Mouse (Mus musculus) spleen, adult 12 weeks (tissue): ENCODE results near the gene Pdgfb.

Experiments
- DNase-seq: peaks from one replicate; pipeline ENCODE4 v3.0.0; 2022; ENCODE audit warnings: low spot score

Gene Pdgfb

DNA sequence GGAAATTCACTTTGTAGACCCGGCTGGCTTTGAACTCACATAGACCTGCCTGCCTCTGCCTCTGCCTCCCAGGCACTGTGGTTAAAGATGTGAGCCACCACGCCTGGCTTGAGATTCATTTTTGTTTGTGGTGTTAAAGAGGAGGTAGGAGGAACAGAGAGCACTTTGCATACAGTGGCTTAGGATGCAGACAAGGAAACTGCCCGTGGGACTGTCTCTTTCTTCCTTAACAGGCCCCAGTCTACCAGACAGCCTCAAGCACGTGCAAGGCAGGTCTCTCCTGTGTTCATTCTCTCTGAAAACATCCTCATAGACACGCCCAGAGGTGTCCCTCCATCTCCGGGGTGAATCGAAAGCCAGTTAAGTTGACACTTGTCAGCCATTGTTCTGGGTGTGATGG is 19.6 kb upstream of the Pdgfb start:
- DNase-seq: no peak

GRCm38 (mm10) chr15:80031133-80031532 is 16.4 kb upstream of the Pdgfb start:
- no peak for DNase-seq

DNA sequence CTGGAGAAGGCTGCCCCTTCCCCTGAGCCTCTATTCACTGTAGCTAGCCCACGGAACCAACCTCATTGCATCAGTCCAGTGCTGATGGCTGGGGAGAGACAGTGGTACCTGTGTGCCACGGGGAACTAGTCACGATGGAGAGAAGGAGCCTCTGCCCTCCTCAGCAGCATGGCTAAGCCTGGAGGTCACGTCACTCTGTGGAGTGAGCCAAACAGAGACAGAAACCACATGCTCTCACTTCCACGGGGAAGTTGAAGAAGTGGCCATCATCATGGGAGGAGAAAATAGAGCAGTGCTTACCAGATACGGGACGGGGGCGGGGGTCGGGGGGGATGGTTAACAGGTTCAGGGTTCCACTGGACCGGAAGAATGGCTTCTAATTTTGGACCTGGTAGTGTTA is 15.6 kb upstream of the Pdgfb start:
- DNase-seq: no peak

- DNase-seq: no peak
Observed at GRCm38 (mm10) chr15:80028862-80029261, 14.1 kb upstream of the Pdgfb start.

DNA sequence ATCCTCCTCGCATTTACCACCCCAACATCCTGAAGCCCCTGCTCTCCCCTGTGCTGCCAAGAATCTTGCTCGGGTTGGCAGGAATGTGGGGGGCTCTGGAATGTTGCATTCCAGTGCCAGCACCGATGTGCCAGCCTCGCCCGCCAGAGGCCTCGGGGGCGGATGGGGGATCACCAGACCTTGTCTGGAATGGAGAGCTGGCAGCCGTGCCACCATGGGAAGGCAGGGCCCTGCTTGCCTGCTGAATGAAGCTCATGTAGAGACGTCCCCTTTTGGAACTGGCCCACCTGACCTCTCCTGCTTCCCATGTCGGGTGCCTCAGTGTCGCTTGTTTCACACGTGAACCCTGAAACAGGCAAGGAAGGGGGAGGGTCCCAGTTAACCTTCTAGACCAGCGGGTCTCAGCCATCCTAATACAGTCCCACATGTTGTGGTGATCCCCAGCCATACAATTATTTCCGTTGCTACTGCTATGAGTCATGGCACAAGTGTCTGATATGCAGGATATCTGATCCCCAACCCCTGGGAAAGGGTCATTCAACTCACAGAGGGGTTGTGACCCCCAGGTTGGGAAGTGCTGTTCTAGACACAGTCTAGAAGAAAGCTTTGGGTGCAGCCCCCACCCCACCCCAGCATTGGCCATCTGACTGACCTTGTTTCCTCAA is 12.0 kb upstream of the Pdgfb start:
- DNase-seq: no peak

DNA sequence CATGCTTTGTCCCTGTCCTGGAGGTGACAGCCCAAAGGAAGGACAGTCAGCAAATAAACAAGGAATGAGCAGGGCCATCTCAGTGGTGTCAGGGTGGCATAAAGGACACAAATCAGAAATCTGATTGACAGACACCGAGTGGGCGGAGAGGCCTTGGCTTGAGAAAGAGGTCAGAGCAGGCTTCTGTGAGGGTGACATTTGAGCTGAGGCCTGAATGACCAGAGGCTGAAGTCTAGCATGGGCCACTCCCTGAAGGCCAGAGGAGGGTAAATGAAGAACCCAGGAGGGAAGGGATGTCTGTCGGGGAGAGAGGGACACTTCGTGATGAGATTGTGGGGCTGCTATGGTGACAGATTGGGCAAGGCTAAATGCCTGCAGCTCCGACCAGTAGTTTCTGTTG is 11.3 kb upstream of the Pdgfb start:
- no peak for DNase-seq

- DNase-seq: no peak
Observed at GRCm38 (mm10) chr15:80025615-80026014, 10.8 kb upstream of the Pdgfb start.

- no peak for DNase-seq
Observed at GRCm38 (mm10) chr15:80024331-80025313, 9.8 kb upstream of the Pdgfb start.

DNA sequence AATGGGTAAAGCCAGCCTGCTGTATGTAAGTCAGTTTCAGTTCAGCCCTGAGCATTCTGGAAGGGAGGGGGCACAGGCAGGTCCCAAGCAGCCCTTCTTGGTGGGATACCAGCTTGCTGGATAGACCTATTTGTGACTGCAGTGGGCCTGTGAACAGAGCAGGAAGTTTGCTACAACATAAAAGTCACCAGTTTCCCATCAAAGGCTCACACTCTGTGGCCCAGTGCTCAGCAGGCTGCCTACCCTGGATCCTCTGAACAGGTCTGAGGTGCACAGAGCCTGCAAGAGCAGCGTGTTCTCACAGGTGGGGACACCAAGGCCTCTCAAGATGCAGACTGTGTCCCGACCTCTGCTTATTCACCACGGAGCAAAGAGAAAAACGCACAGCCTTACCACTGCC is 5.7 kb upstream of the Pdgfb start:
- no peak for DNase-seq

DNA sequence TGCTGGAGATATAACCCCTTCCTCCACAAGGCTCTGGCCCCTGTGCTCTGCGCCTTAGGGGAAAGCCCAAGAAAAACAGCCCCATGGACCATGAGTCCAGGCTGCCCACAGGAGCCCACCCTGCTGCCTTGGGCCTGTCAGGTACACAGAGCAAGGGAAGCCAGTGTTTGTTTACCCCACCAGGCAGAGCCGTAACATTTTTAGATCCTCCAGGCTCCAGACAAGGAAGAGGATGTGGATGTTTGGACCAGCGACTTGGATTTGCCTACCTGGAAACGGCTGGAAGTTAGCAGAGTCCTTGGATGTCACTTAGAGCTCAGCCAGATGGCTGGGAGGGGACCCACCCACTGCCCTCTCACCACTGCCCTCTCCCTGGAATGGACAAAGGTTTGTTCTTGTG is 4.8 kb upstream of the Pdgfb start:
- DNase-seq: no peak

- no peak for DNase-seq
Observed at GRCm38 (mm10) chr15:80019220-80019619, 4.4 kb upstream of the Pdgfb start.

DNA sequence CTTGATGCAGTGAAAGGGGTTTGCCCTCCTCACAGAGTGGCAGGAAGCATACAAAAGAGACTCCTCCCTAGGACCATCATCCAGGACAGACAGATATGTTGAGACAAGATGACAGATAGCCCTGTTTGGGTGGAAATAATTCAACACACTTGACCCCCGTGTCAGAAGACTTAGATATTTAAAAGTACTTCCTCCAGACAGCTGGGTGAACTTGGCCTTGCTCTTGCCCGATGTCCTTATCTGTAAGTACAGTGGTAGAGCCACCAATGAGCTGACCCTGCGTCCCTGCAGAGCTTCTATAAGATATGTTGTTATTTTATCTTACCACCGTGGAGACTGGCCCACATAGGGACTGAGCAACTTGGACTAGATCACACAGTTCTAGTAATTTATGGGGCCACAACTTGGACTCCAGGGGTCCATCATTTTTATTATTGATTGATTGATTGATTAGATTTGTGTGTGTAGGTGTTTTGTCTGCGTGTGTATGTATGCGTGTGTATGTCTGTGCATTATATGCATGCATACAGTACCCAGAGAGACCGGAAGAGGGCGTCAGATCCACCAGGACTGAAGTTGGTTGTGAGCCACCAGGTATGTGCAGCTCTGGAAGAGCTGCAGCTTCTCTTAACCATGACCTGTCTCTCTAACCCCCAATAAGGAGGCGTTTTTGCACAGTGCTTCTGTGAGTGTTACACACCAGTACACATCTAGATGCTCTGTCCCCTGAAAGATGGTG is 2.0 kb upstream of the Pdgfb start:
- no peak for DNase-seq

- no peak for DNase-seq
Observed at GRCm38 (mm10) chr15:80015211-80015952, 605 bp upstream of the Pdgfb start.

GRCm38 (mm10) chr15:80014031-80014320 is 801 bp downstream of the Pdgfb start:
- DNase-seq: no peak

DNA sequence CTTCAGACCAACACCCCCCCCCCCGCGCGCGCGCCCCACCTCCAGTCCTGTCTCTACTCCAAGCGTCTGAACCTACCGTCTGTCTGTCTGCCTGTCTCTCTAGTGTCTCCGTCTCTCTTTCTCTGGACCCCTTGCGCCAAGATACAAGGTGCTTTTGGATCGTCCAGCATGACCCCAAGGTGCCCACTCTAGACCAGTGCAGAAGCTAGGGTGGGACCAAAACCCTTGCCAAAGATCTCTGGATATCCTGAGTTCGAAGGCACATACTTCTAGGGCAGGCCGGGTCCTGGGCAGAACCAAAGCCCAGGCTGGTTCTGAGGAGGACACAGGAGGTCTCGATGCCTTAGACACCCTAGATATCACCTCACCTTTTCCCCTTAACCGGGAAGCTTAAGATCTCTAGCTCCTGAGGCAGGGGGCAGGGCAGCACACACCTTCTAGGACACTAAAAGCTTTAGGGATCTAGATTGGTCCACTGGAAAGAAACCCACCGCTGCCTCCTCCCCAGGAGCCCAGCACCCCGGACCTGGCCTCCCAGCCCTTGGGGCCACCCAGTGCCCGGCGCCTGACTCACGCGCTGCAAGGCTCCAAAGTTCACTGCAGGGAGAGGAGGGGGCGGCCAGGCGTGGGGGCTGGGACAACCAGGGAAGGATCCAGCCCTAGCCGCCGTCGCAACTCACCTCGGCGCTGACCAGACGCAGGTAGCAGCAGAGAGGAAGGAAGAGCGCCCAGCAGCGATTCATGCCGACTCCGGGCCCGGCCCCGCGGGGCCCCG is 1.3 kb downstream of the Pdgfb start:
- no peak for DNase-seq

DNA sequence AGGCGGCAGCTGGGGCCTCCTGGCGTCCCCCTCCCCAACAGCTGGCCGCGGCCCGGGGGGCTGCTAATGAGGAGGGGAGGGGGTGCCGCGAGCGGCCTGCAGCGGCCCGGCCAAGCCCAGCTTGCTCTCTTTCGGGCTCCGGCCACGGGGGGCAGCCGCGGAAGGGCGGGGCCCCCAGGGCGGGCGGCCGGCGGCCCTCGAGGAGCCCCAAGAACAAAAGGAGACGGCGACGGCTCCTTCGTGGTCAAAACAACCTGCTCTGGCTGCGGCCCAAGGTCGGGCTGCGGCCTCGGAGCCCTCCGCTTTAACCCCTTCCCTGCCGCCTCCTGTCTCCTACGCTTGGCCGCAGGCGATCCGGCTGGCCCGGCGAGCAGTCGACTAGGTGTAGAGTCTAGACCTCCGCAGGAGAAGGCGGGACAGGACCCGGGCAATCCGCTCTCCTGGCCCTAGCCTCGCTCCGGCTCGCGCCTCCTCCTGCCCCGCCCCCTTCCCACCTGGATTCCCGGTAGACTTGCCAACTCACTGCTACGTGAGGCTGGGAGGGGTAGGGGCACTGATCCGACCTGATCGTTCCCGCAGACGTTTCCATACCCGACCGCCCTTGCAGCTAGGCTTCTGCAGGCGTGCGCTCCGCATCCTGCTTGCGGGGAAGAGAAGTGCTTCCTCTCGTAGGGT is 2.1 kb downstream of the Pdgfb start:
- no peak for DNase-seq

DNA sequence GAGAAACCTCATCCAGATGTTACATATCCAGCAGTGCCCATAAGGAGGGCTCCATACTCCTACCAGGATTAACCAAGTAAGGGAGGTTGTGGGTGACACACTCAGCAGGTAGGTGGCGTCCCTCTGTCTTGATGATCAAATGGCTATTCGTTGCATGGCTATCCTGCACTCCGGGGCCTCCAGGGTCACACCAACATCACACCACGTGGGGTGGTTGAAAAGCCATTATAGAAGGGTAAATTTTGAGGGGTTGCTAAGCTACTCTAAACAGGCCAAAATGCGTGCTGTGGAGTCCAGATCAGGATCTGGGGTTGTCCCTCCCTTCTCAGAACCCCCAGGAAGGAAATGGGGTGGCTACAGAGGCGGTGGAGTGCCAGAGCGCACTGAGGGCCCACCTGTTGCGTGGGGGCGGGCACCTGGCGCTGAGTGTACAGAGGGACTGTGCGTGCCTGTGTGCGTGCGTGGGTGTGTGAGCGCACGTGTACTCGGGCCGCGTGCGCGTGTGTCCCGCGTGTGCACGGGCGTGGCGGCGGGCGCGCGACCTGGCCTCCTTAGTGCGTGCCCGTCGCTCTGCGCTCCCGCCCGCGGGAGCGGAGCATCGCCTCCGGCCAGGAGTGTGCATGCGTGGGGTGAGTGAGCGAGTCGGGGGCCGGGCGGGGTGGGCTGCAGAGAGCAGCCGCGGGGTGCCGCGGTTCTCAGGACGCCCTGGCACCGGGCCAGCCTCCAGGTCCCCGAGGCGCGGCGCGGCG is 2.8 kb downstream of the Pdgfb start:
- no peak for DNase-seq

DNA sequence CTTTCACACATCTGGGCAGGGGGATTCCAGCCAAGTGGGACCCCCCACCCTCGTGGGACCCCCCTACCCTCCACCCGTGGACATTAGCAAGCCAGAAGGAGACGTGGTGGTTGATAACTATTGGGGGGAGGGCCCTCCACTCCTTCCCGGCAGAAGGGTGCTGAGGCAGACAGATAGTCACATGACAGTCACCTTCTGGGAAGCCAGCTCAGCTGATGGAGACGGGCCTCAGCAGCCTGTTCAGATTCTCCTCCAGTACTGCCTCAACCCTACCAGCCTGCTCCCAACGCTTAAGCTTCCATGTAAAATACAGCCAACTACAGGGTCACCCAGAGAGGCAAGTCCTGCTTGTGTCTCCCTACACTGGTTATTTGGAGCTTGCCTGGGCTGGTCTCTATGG is 3.6 kb downstream of the Pdgfb start:
- DNase-seq: no peak

- no peak for DNase-seq
Observed at GRCm38 (mm10) chr15:80010182-80010558, 4.6 kb downstream of the Pdgfb start.
